Mouse (Mus musculus) heart, embryonic 12.5 days (tissue): ENCODE data around the gene Rprd1b. TPM values are rescaled to one million over a fixed set of nuclear protein-coding genes. Genes with fewer than 3 reads are reported as not detected.

Source experiments
- ATAC-seq: fragments of 200-750 bp; cut with Nextera tagmentation; 2 replicates; pipeline ENCODE4 v1.8.0; 2017; ENCODE audit warnings: moderate TSS enrichment, moderate library complexity; ENCODE audit not compliant: insufficient number of reproducible peaks, low FRiP score
- H3K27ac ChIP-seq: fragments of 300-500 bp; sonication (generic); 2 replicates; pipeline ENCODE4 v1.5.1; 2016; ENCODE audit warnings: mild to moderate bottlenecking, moderate library complexity; ENCODE audit not compliant: poor library complexity, severe bottlenecking
- H3K27me3 ChIP-seq: fragments of 300-500 bp; sonication (generic); replicated peaks from 2 replicates; pipeline ENCODE4 v1.6.1; 2016; ENCODE audit warnings: mild to moderate bottlenecking, moderate library complexity
- H3K36me3 ChIP-seq: fragments of 300-500 bp; sonication (generic); 2 replicates; pipeline ENCODE4 v1.6.1; 2016; ENCODE audit warnings: mild to moderate bottlenecking, moderate library complexity
- H3K4me1 ChIP-seq: fragments of 300-500 bp; sonication (generic); replicated peaks from 2 replicates; pipeline ENCODE4 v1.6.1; 2016; ENCODE audit warnings: mild to moderate bottlenecking
- H3K4me2 ChIP-seq: fragments of 300-500 bp; sonication (generic); 2 replicates; pipeline ENCODE4 v1.6.1; 2016; ENCODE audit warnings: mild to moderate bottlenecking, moderate library complexity
- H3K4me3 ChIP-seq: fragments of 300-500 bp; sonication (generic); 2 replicates; pipeline ENCODE4 v1.5.1; 2016; ENCODE audit warnings: mild to moderate bottlenecking
- H3K9ac ChIP-seq: fragments of 300-500 bp; sonication (generic); 2 replicates; pipeline ENCODE4 v1.6.1; 2016; ENCODE audit warnings: mild to moderate bottlenecking, moderate library complexity
- H3K9me3 ChIP-seq: fragments of 300-500 bp; sonication (generic); replicated peaks from 2 replicates; pipeline ENCODE4 v1.6.1; 2016; ENCODE audit warnings: mild to moderate bottlenecking, moderate library complexity
- WGBS: fragments of 180-500 bp; shearing (Covaris S2); methylation state at CpG from one replicate; pipeline ENCODE4 v1.1.7; 2016; 5-methylcytosine and 5-hydroxymethylcytosine counted together
- polyA plus RNA-seq: library from polyadenylated mRNA; unstranded; fragments of >200 nt; fragmentation: Nextera tagmentation; extraction: Ambion mirVana; gene quantifications from 2 replicates; pipeline ENCODE4 v1.2.1, GENCODE M21; 2016

The Rprd1b gene
- polyA plus RNA-seq, 1 experiment from 2014 or later = 32.4 TPM

- WGBS = 44% methylated on average over 11 of the region's 12 CpGs
- Histone ChIP-seq H3K4me3 (no peak overlapping the region), H3K4me2 (0 out of 2 replicates have a peak overlapping the region, but pooled peaks have one; percentile 21), H3K27ac (peak overlapping the region; percentile 72), H3K4me1 (peaks cover 31% of the 10 kb centered on the region), H3K9me3 (no peaks in the 10 kb centered on the region), H3K9ac (peak overlapping the region; percentile 23; the same call in 1 of the 2 replicates), H3K36me3 (peaks cover 92% of the 10 kb centered on the region), H3K27me3 (no peaks in the 10 kb centered on the region)
- ATAC-seq = peak; percentile 45
Measured at GRCm38 (mm10) chr2:158121645-158122326, 93.5 kb downstream of the Rprd1b start.

DNA sequence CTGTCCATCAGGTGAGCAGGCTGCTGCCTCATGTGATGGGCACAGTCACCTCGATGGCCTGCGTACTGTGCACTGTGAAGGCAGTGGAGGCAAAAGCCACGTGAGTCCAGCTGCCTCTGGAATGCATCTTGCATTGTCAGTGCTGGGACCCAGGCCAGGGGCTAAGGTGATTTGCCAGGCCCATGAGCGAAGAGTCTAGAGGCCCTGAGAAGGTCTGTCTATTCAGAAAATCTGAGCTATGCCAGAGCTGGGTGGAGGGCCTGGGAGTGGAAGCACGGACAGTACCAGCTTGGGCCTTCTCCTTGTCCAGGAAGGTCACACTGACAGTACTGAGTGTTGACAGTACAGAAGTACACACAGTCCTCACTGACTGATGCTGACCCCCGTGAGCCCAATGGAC is 94.5 kb downstream of the Rprd1b start:
- ATAC-seq = peak; percentile 65

GRCm38 (mm10) chr2:158127245-158127644 is 98.9 kb downstream of the Rprd1b start:
- Histone ChIP-seq H3K4me1 (peaks cover 63% of the 10 kb centered on the region), H3K27ac (peak overlapping the region; percentile 86), H3K4me2 (no peak overlapping the region), H3K36me3 (peaks cover 96% of the 10 kb centered on the region), H3K4me3 (no peak overlapping the region), H3K27me3 (no peaks in the 10 kb centered on the region), H3K9ac (no peak overlapping the region), H3K9me3 (no peaks in the 10 kb centered on the region)
- WGBS = 79% methylated on average over 6 of the region's 6 CpGs
- ATAC-seq = no peak

More for the DNA sequence above, 94.5 kb downstream of the Rprd1b start:
- H3K4me3 ChIP-seq = no peak overlapping the region
- no peak overlapping the region for H3K9ac ChIP-seq
- 39% methylated on average over 6 of the region's 6 CpGs for WGBS
- H3K4me1 ChIP-seq = peaks cover 33% of the 10 kb centered on the region
- H3K4me2 ChIP-seq = no peak overlapping the region
- no peaks in the 10 kb centered on the region for H3K9me3 ChIP-seq
- H3K27ac ChIP-seq = peak overlapping the region; percentile 72
- H3K36me3 ChIP-seq = peaks cover 92% of the 10 kb centered on the region
- no peaks in the 10 kb centered on the region for H3K27me3 ChIP-seq

GRCm38 (mm10) chr2:158127872-158128271 is 99.6 kb downstream of the Rprd1b start:
- no peak overlapping the region for H3K9ac ChIP-seq
- peak overlapping the region; percentile 86 for H3K27ac ChIP-seq
- no peaks in the 10 kb centered on the region for H3K27me3 ChIP-seq
- no peak overlapping the region for H3K4me3 ChIP-seq
- H3K4me2 ChIP-seq = no peak overlapping the region
- WGBS = 55% methylated on average over 7 of the region's 7 CpGs
- peaks cover 96% of the 10 kb centered on the region for H3K36me3 ChIP-seq
- peaks cover 62% of the 10 kb centered on the region for H3K4me1 ChIP-seq
- peak; percentile 43; the same call in 1 of the 2 replicates for ATAC-seq
- H3K9me3 ChIP-seq = no peaks in the 10 kb centered on the region

- WGBS = 53% methylated on average over 8 of the region's 8 CpGs
- H3K27ac ChIP-seq = peak overlapping the region; percentile 86
Measured at GRCm38 (mm10) chr2:158128461-158129130, 100.3 kb downstream of the Rprd1b start.

DNA sequence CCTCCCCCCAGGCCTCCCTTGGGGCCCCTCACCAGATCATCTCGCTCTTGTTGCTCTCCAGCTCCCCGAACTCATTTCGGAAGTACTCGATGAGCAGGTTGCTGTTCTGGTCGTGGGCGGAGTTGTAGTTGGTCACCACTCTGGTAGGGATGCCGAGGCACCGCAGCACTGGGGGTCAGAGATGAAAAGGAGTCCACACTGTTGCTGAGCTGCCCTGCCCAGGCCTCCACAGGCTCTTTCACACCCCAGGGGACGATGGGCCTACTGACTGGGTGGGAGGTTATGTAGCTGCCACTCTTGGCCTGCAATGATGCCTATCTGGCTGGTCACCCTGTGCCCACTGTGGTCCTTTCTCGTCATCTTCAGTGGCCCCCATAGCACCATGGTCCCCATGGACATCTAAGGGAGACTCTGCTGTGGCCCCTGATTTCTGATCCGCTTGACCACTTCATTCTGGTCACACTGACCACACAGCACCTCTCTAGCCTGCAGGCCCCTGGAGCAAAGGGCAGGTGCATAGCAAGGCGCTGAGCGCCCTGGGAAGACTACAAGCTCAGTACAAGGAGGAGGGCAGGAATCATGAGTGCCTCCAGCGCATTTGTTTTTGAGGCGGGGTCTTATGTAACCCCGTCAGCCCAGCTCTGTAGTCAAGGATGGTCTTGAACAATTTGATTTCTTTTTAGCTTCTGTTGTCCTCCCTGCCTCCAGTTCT is 101.2 kb downstream of the Rprd1b start:
- H3K9ac ChIP-seq = peak overlapping the region; percentile 53
- H3K4me1 ChIP-seq = peaks cover 69% of the 10 kb centered on the region
- peaks cover 97% of the 10 kb centered on the region for H3K36me3 ChIP-seq
- no peaks in the 10 kb centered on the region for H3K27me3 ChIP-seq
- H3K9me3 ChIP-seq = no peaks in the 10 kb centered on the region
- no peak overlapping the region for H3K4me2 ChIP-seq
- H3K4me3 ChIP-seq = no peak overlapping the region
- peak overlapping the region; percentile 86 for H3K27ac ChIP-seq
- WGBS = 74% methylated on average over 16 of the region's 16 CpGs
- no peak for ATAC-seq

More at GRCm38 (mm10) chr2:158128461-158129130, 100.3 kb downstream of the Rprd1b start:
- peaks cover 63% of the 10 kb centered on the region for H3K4me1 ChIP-seq
- ATAC-seq = no peak
- peak overlapping the region; percentile 53 for H3K9ac ChIP-seq
- H3K4me2 ChIP-seq = no peak overlapping the region
- H3K9me3 ChIP-seq = no peaks in the 10 kb centered on the region
- no peak overlapping the region for H3K4me3 ChIP-seq
- H3K36me3 ChIP-seq = peaks cover 97% of the 10 kb centered on the region
- H3K27me3 ChIP-seq = no peaks in the 10 kb centered on the region

DNA sequence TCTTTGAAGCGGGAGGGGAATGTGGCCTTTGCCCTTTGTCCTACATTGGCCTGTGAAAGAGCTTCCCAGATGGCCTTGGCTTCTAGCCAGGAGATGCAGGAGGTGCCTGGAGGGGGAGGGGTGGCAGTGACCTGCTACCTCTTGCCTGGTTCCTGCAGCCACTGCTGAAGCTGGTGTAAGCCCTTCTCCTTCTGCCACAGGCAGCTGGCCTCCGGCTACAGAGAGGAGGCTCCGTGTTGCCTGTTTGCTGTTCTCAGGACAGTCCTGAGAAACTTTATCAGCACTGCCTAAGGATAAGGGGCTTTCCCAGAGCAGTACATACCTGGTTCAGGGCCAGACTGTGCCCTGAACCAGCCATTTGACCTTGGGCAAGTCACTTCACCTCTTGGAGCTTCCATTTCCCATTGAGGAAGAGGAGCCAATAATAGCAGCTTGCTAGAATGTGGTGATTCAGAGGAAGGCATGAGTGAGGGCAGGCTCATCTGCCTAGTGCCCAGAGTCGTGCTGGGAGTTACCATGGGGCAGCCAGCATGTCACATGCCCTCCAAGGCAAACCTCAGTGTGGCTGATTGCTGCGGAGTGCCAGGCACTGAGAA is 102.2 kb downstream of the Rprd1b start:
- H3K4me3 ChIP-seq = no peak overlapping the region
- H3K9me3 ChIP-seq = no peaks in the 10 kb centered on the region
- peak overlapping the region; percentile 44; the same call in 1 of the 2 replicates for H3K9ac ChIP-seq
- 40% methylated on average over 5 of the region's 5 CpGs for WGBS
- H3K27me3 ChIP-seq = no peaks in the 10 kb centered on the region
- peaks cover 69% of the 10 kb centered on the region for H3K4me1 ChIP-seq
- H3K27ac ChIP-seq = peak overlapping the region; percentile 86
- no peak for ATAC-seq
- peaks cover 96% of the 10 kb centered on the region for H3K36me3 ChIP-seq
- H3K4me2 ChIP-seq = no peak overlapping the region

GRCm38 (mm10) chr2:158131197-158131835 is 103.0 kb downstream of the Rprd1b start:
- Histone ChIP-seq H3K27me3 (no peaks in the 10 kb centered on the region), H3K36me3 (peaks cover 96% of the 10 kb centered on the region), H3K4me3 (no peak overlapping the region), H3K27ac (peak overlapping the region; percentile 86), H3K9me3 (no peaks in the 10 kb centered on the region), H3K4me2 (no peak overlapping the region), H3K9ac (no peak overlapping the region), H3K4me1 (peaks cover 71% of the 10 kb centered on the region)
- ATAC-seq = no peak
- WGBS = 85% methylated on average over 13 of the region's 13 CpGs

GRCm38 (mm10) chr2:158132320-158132719 is 104.0 kb downstream of the Rprd1b start:
- WGBS = 85% methylated on average over 10 of the region's 10 CpGs
- Histone ChIP-seq H3K4me2 (no peak overlapping the region), H3K36me3 (peaks cover 95% of the 10 kb centered on the region), H3K4me1 (peaks cover 66% of the 10 kb centered on the region), H3K9ac (no peak overlapping the region), H3K9me3 (no peaks in the 10 kb centered on the region), H3K27ac (no peak overlapping the region), H3K4me3 (no peak overlapping the region), H3K27me3 (no peaks in the 10 kb centered on the region)
- ATAC-seq = no peak

DNA sequence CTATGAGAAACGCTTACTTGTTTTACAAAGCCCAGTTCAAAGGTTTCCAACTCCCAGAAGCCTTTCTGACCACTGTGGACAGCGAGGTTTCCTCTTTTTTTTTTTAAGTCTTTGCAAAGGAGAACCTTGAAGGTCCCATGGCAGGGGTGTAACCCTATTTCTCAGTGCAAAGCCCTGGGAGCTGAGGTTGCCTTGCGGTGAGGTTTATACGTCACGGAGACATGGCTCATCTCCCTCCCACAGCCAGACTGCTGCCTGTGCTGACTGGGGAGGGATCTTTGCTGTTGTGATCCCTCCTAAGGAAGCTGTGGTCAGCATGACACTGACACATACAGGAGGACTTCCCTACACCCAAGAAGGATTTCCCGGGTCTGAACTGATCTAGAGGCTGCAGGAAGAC is 104.8 kb downstream of the Rprd1b start:
- WGBS = 72% methylated on average over 6 of the region's 6 CpGs
- H3K9ac ChIP-seq = 0 out of 2 replicates have a peak overlapping the region, but pooled peaks have one; percentile 11
- peaks cover 63% of the 10 kb centered on the region for H3K4me1 ChIP-seq
- H3K36me3 ChIP-seq = peaks cover 95% of the 10 kb centered on the region
- H3K27me3 ChIP-seq = no peaks in the 10 kb centered on the region
- H3K4me2 ChIP-seq = no peak overlapping the region
- no peak for ATAC-seq
- H3K27ac ChIP-seq = peak overlapping the region; percentile 12; the same call in 1 of the 2 replicates
- H3K9me3 ChIP-seq = no peaks in the 10 kb centered on the region
- H3K4me3 ChIP-seq = no peak overlapping the region
